Mouse (Mus musculus) stomach, postnatal 0 days (tissue): ENCODE measurements around the gene Sp4.

Experiments
- CTCF ChIP-seq: IDR thresholded peaks from 2 replicates; pipeline ENCODE4 v1.5.1; 2016; ENCODE audit warnings: antibody characterized with exemption, low read depth, mild to moderate bottlenecking, moderate library complexity
- EP300 ChIP-seq: optimal IDR thresholded peaks from 2 replicates; pipeline ENCODE3; 2016; ENCODE audit warnings: antibody characterized with exemption

DNA sequence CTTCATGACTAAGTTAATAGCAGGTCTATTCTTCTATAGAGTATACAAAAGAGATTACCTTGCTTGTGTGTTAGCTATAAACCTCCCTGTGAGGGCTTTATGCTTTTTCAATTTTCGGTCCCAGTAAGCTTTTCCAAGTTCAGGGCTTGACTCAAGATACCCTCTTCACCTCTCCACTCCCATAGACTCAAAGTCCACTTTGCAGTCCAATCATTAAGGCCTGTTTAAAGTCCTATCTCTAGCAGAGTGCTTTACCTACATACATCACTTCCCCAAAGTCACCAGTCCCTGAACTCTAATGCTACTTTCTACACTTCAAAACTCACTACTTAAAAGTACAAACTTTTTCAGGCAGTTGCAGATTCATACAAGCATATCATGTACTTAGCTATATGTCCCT is 12.3 kb downstream of the Sp4 start:
- TF ChIP-seq EP300 (no peak), CTCF (no peak)
